ENCODE assay signal across 8 mouse cellular contexts in the genomic region with DNA sequence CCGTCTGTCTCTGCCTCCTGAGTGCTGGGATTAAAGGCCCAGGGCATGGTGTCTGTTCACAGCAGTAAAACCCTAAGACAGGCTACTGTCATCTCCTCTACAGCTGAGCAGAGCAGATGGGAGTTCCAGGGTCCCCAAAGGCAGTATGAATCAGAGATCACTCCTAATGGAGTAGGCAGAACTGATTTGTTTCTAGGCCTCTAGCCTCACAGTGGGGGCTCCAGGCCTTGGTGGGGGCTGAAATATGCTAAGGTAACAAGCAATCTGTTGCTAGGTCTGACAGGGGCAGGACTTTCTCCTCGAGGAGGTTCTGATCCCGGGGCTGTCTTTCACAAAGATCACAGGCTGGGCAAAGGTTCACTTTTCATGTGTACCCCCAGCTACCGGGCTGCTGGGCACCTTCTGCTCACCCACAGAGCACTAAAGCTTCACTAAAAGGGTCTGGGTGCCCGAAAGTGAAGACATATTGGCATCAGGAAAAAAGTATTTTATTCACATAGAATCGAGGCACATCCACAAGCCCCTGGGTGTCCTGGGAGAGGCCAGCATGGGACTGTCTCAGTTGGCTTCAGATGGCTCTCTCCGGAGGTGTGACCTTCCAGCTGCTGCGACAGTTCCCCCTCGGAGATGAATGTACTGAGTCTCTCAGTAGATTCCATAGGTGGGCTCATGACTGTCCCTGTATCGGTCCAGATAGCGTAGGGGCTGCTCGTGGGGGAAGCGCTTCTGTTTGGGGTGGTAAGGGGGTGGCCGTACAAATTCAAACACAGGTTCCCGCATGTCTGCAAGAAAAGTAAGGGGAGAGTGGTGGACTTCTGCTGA. TPM values are rescaled to one million over a fixed set of nuclear protein-coding genes. Genes with fewer than 3 reads are reported as not detected.
DNase-seq lines count a peak whose midpoint lies in the region; ATAC-seq lines count a peak whose summit lies in the region.

No protein-coding gene starts in this region.

- DNase-seq in heart, postnatal 10 days: no peak
- no peak for DNase-seq in gastrocnemius, postnatal 14 days
- DNase-seq in frontal cortex, postnatal 25 days (ENCODE audit: low spot score in 2 of 2): no peak
- DNase-seq in embryo, embryonic 11 days: no peak

- peak overlapping the region; percentile 57 to 63 for H3K4me3 ChIP-seq in heart, embryonic 14.5 days (ENCODE audit: control insufficient read depth in 1 of 2, insufficient read depth in 1 of 2, low read depth in 1 of 2, low read length in 2 of 2)
- H3K4me3 ChIP-seq in brown adipose tissue, adult 24 weeks (ENCODE audit: insufficient read depth, low read depth, low read length): peak overlapping the region; percentile 94
- H3K4me3 ChIP-seq in hindbrain, embryonic 13.5 days: peak overlapping the region; percentile 55
- H3K4me3 ChIP-seq in midbrain, embryonic 13.5 days (replicated peaks): peak overlapping the region; percentile 53

- peaks cover 17 to 31% of the 10 kb centered on the region in 2 experiments for H3K4me1 ChIP-seq in heart, embryonic 14.5 days (ENCODE audit: control insufficient read depth in 2 of 2, insufficient read depth in 2 of 2, low read length in 2 of 2)
- H3K4me1 ChIP-seq in brown adipose tissue, adult 24 weeks (ENCODE audit: control insufficient read depth, insufficient read depth, insufficient read length, low read length): peaks cover 16% of the 10 kb centered on the region
- H3K4me1 ChIP-seq in hindbrain, embryonic 13.5 days (replicated peaks): peaks cover 38% of the 10 kb centered on the region
- peaks cover 32% of the 10 kb centered on the region for H3K4me1 ChIP-seq in midbrain, embryonic 13.5 days (replicated peaks)

- H3K4me2 ChIP-seq in heart, embryonic 14.5 days (ENCODE audit: low read length): peak overlapping the region; percentile 75
- H3K4me2 ChIP-seq in hindbrain, embryonic 13.5 days: peak overlapping the region; percentile 71
- H3K4me2 ChIP-seq in midbrain, embryonic 13.5 days (replicated peaks): peak overlapping the region; percentile 62

- H3K9me3 ChIP-seq in heart, embryonic 14.5 days (ENCODE audit: control insufficient read depth, low read length): no peaks in the 10 kb centered on the region
- H3K9me3 ChIP-seq in hindbrain, embryonic 13.5 days: no peaks in the 10 kb centered on the region
- H3K9me3 ChIP-seq in midbrain, embryonic 13.5 days: no peaks in the 10 kb centered on the region

- H3K9ac ChIP-seq in heart, embryonic 14.5 days (ENCODE audit: low read length): peak overlapping the region; percentile 81
- H3K9ac ChIP-seq in hindbrain, embryonic 13.5 days: peak overlapping the region; percentile 82
- peak overlapping the region; percentile 72 for H3K9ac ChIP-seq in midbrain, embryonic 13.5 days (replicated peaks)

- peaks cover 53% of the 10 kb centered on the region for H3K36me3 ChIP-seq in heart, embryonic 14.5 days (ENCODE audit: control insufficient read depth, insufficient read depth, low read length)
- peaks cover 47% of the 10 kb centered on the region for H3K36me3 ChIP-seq in hindbrain, embryonic 13.5 days
- peaks cover 43% of the 10 kb centered on the region for H3K36me3 ChIP-seq in midbrain, embryonic 13.5 days

- no peaks in the 10 kb centered on the region for H3K27me3 ChIP-seq in heart, embryonic 14.5 days (ENCODE audit: control insufficient read depth, insufficient read depth, low read length)
- 0 out of 2 replicates have a peak, but pooled peaks cover 3% of the 10 kb centered on the region for H3K27me3 ChIP-seq in hindbrain, embryonic 13.5 days
- H3K27me3 ChIP-seq in midbrain, embryonic 13.5 days: no peaks in the 10 kb centered on the region; the same call in 1 of the 2 replicates

- 79% methylated on average over 15 of the region's 15 CpGs for WGBS in heart, embryonic 14.5 days
- WGBS in hindbrain, embryonic 13.5 days: 85% methylated on average over 15 of the region's 15 CpGs
- 84% methylated on average over 15 of the region's 15 CpGs for WGBS in midbrain, embryonic 13.5 days

- intact Hi-C loops in heart, postnatal 10 days (cut with DNase I): loop anchor here (2.0 to 5.0 kb wide), 3 partner anchors 21 to 119 kb away; partner anchors contain the start of genes Galk1 and Unk
- intact Hi-C loops in gastrocnemius, postnatal 14 days (cut with DNase I; ENCODE audit: low total_unique reads): loop anchor here (10.0 kb wide), 1 partner anchor 97 kb away; the partner anchor contains the start of gene Unk

- no peak for ATAC-seq in heart, embryonic 14.5 days (ENCODE audit: insufficient number of reproducible peaks, insufficient read depth, low FRiP score, low read depth)
- no peak; the same call in 1 of the 2 replicates for ATAC-seq in hindbrain, embryonic 13.5 days (ENCODE audit: low FRiP score)
- 0 out of 2 replicates have a peak, but pooled peaks have one; percentile 0 for ATAC-seq in midbrain, embryonic 13.5 days

- H3K27ac ChIP-seq in heart, embryonic 14.5 days (replicated peaks in 1 of 2; ENCODE audit: control insufficient read depth in 1 of 2, insufficient read depth in 1 of 2, low read depth in 2 of 2, low read length in 2 of 2): peak overlapping the region; percentile 81 to 88
- peak overlapping the region; percentile 96 for H3K27ac ChIP-seq in brown adipose tissue, adult 24 weeks (replicated peaks; ENCODE audit: low read depth, low read length)
- H3K27ac ChIP-seq in hindbrain, embryonic 13.5 days: peak overlapping the region; percentile 93
- H3K27ac ChIP-seq in midbrain, embryonic 13.5 days: peak overlapping the region; percentile 89

RNA-seq across cellular contexts. Expression of gene Trim65, which starts 0.6 kb away (rescaled TPM):
- 3.8 and 4.8 TPM in 2 replicates for polyA plus RNA-seq in heart, embryonic 14.5 days (2014; fragmentation: Nextera tagmentation; extraction: Ambion mirVana)
- total RNA-seq in heart, postnatal 10 days (2021): 1 to 10 TPM; 5.4 to 6.3 TPM
- 5.9 and 8.3 TPM in 2 replicates for polyA plus RNA-seq in brown adipose tissue, adult 24 weeks (2012; ENCODE audit: insufficient read depth, insufficient read length, missing spikeins)
- 1.9 and 2.3 TPM in 2 replicates for polyA plus RNA-seq in hindbrain, embryonic 13.5 days (2015; fragmentation: Nextera tagmentation; extraction: Ambion mirVana)
- 1.3 and 1.8 TPM in 2 replicates for polyA plus RNA-seq in midbrain, embryonic 13.5 days (2015; fragmentation: Nextera tagmentation; extraction: Ambion mirVana)
- 1 to 10 TPM; 3.3 to 3.5 TPM for total RNA-seq in gastrocnemius, postnatal 14 days (2021)

RNA-seq across cellular contexts. Expression of gene Trim47, which starts 4.5 kb away (rescaled TPM):
- polyA plus RNA-seq in heart, embryonic 14.5 days (2014; fragmentation: Nextera tagmentation; extraction: Ambion mirVana): 63.3 and 66.1 TPM in 2 replicates
- 10 to 100 TPM; 43.3 to 49.7 TPM for total RNA-seq in heart, postnatal 10 days (2021)
- 4.6 and 8.3 TPM in 2 replicates for polyA plus RNA-seq in brown adipose tissue, adult 24 weeks (2012; ENCODE audit: insufficient read depth, insufficient read length, missing spikeins)
- 3.9 and 4.5 TPM in 2 replicates for polyA plus RNA-seq in hindbrain, embryonic 13.5 days (2015; fragmentation: Nextera tagmentation; extraction: Ambion mirVana)
- polyA plus RNA-seq in midbrain, embryonic 13.5 days (2015; fragmentation: Nextera tagmentation; extraction: Ambion mirVana): 2.0 and 3.4 TPM in 2 replicates
- 10 to 100 TPM; 21.2 to 21.3 TPM for total RNA-seq in gastrocnemius, postnatal 14 days (2021)

RNA-seq across cellular contexts. Expression of gene Mrpl38, which starts 7.1 kb away (rescaled TPM):
- polyA plus RNA-seq in heart, embryonic 14.5 days (2014; fragmentation: Nextera tagmentation; extraction: Ambion mirVana): 92.3 and 96.6 TPM in 2 replicates
- total RNA-seq in heart, postnatal 10 days (2021): 10 to 100 TPM; 55.9 to 56.8 TPM
- 99.5 and 121 TPM in 2 replicates for polyA plus RNA-seq in brown adipose tissue, adult 24 weeks (2012; ENCODE audit: insufficient read depth, insufficient read length, missing spikeins)
- polyA plus RNA-seq in hindbrain, embryonic 13.5 days (2015; fragmentation: Nextera tagmentation; extraction: Ambion mirVana): 76.4 and 78.2 TPM in 2 replicates
- 76.2 and 78.3 TPM in 2 replicates for polyA plus RNA-seq in midbrain, embryonic 13.5 days (2015; fragmentation: Nextera tagmentation; extraction: Ambion mirVana)
- 10 to 100 TPM; 41.8 to 49.5 TPM for total RNA-seq in gastrocnemius, postnatal 14 days (2021)

RNA-seq across cellular contexts. Expression of gene Fbf1, which starts 36.4 kb away (rescaled TPM):
- polyA plus RNA-seq in heart, embryonic 14.5 days (2014; fragmentation: Nextera tagmentation; extraction: Ambion mirVana): 13.6 and 14.9 TPM in 2 replicates
- 10 to 100 TPM; 17.4 to 17.7 TPM for total RNA-seq in heart, postnatal 10 days (2021)
- polyA plus RNA-seq in brown adipose tissue, adult 24 weeks (2012; ENCODE audit: insufficient read depth, insufficient read length, missing spikeins): 3.8 and 5.3 TPM in 2 replicates
- polyA plus RNA-seq in hindbrain, embryonic 13.5 days (2015; fragmentation: Nextera tagmentation; extraction: Ambion mirVana): 64.4 and 69.5 TPM in 2 replicates
- polyA plus RNA-seq in midbrain, embryonic 13.5 days (2015; fragmentation: Nextera tagmentation; extraction: Ambion mirVana): 69.1 and 76.5 TPM in 2 replicates
- 10 to 100 TPM in 1 of 2 experiments, 1 to 10 TPM in 1; 9.1 to 11.6 TPM for total RNA-seq in gastrocnemius, postnatal 14 days (2021)

RNA-seq across cellular contexts. Expression of gene Wbp2, which starts 44.8 kb away (rescaled TPM):
- 139 and 141 TPM in 2 replicates for polyA plus RNA-seq in heart, embryonic 14.5 days (2014; fragmentation: Nextera tagmentation; extraction: Ambion mirVana)
- total RNA-seq in heart, postnatal 10 days (2021): 10 to 100 TPM; 96.6 to 99.5 TPM
- polyA plus RNA-seq in brown adipose tissue, adult 24 weeks (2012; ENCODE audit: insufficient read depth, insufficient read length, missing spikeins): 73.7 and 124 TPM in 2 replicates
- polyA plus RNA-seq in hindbrain, embryonic 13.5 days (2015; fragmentation: Nextera tagmentation; extraction: Ambion mirVana): 129 and 133 TPM in 2 replicates
- polyA plus RNA-seq in midbrain, embryonic 13.5 days (2015; fragmentation: Nextera tagmentation; extraction: Ambion mirVana): 128 and 132 TPM in 2 replicates
- 10 to 100 TPM; 61.6 to 65.3 TPM for total RNA-seq in gastrocnemius, postnatal 14 days (2021)
